Mouse (Mus musculus) liver, embryonic 14.5 days (tissue): Measurements from ENCODE around the gene Cbs. TPM values are rescaled to one million over a fixed set of nuclear protein-coding genes. Genes with fewer than 3 reads are reported as not detected.
A peak's percentile ranks its signal among the peaks of the same experiment; 100 is the strongest.

Source experiments
- ATAC-seq: fragments of 200-750 bp; cut with Nextera tagmentation; 2 replicates; pipeline ENCODE4 v1.8.0; 2017; ENCODE audit warnings: moderate number of reproducible peaks, mild to moderate bottlenecking, moderate library complexity; ENCODE audit not compliant: insufficient read depth
- DNase-seq, 3 experiments: peaks; one replicate each; pipeline ENCODE4 v3.0.0-alpha.2; 2012 to 2013; ENCODE audit warnings: low read depth in 3 of 3, low spot score in 3 of 3
- H3K27ac ChIP-seq: fragments of 300-500 bp; sonication (generic); 2 replicates; pipeline ENCODE4 v1.5.1; 2014; ENCODE audit warnings: moderate library complexity, mild to moderate bottlenecking, control low read depth, inconsistent platforms
- H3K27me3 ChIP-seq: fragments of 300-500 bp; sonication (generic); 2 replicates; pipeline ENCODE4 v1.6.1; 2014; ENCODE audit warnings: mild to moderate bottlenecking, low read length, moderate library complexity; ENCODE audit not compliant: control insufficient read depth, insufficient read depth
- H3K36me3 ChIP-seq: fragments of 300-500 bp; sonication (generic); replicated peaks from 2 replicates; pipeline ENCODE4 v1.6.1; 2014; ENCODE audit warnings: low read depth; ENCODE audit not compliant: control insufficient read depth, insufficient read depth
- H3K4me1 ChIP-seq, 2 experiments: fragments of 200-500 bp in 1 of 2; fragments of 300-500 bp in 1 of 2; sonication (generic) in 1 of 2; replicated peaks; 2 replicates each; pipeline ENCODE4 v1.6.1; 2012 to 2014; ENCODE audit warnings: antibody characterized with exemption in 1 of 2, inconsistent platforms in 1 of 2, low read length in 1 of 2; ENCODE audit not compliant: control insufficient read depth in 2 of 2, insufficient read depth in 2 of 2
- H3K4me2 ChIP-seq: fragments of 300-500 bp; sonication (generic); 2 replicates; pipeline ENCODE4 v1.6.1; 2014; ENCODE audit warnings: low read depth, mild to moderate bottlenecking, control low read depth, moderate library complexity
- H3K4me3 ChIP-seq, 2 experiments: fragments of 200-500 bp in 1 of 2; fragments of 300-500 bp in 1 of 2; sonication (generic) in 1 of 2; 2 replicates each; pipeline ENCODE4 v1.5.1; 2012 to 2014; ENCODE audit warnings: low read depth in 2 of 2, low read length in 2 of 2, mild to moderate bottlenecking in 2 of 2, control low read depth in 1 of 2, inconsistent platforms in 1 of 2, moderate library complexity in 1 of 2; ENCODE audit not compliant: insufficient read depth in 1 of 2
- H3K9ac ChIP-seq: fragments of 300-500 bp; sonication (generic); replicated peaks from 2 replicates; pipeline ENCODE4 v1.6.1; 2014; ENCODE audit warnings: mild to moderate bottlenecking, control low read depth, moderate library complexity
- H3K9me3 ChIP-seq: fragments of 300-500 bp; sonication (generic); 2 replicates; pipeline ENCODE4 v1.6.1; 2016; ENCODE audit warnings: low read length, mixed read lengths; ENCODE audit not compliant: control insufficient read depth
- CTCF ChIP-seq: IDR thresholded peaks from 2 replicates; pipeline ENCODE4 v1.5.1; 2016; ENCODE audit warnings: antibody characterized with exemption, low read depth, control low read depth
- EP300 ChIP-seq: IDR thresholded peaks from 2 replicates; pipeline ENCODE4 v1.6.1; 2016; ENCODE audit warnings: antibody characterized with exemption, low read depth
- WGBS: fragments of 180-500 bp; shearing (Covaris S2); extraction: QIAGEN DNeasy Blood & Tissue Kit; methylation state at CpG from one replicate; pipeline ENCODE4 v1.1.7; 2014; ENCODE audit not compliant: insufficient replicate concordance; 5-methylcytosine and 5-hydroxymethylcytosine counted together
- polyA plus RNA-seq, 2 experiments: library from polyadenylated mRNA; depleted of rRNA in 1 of 2; stranded (reverse) in 1 of 2; unstranded in 1 of 2; fragments of >200 nt; fragmentation: Nextera tagmentation in 1 of 2; extraction: Ambion mirVana in 1 of 2; gene quantifications; 2 replicates each; pipeline versions ENCODE4 v1.2.1 to v1.2.3; 2012 to 2014

Gene Cbs
- polyA plus RNA-seq, 2 experiments = 14.6 to 14.9 TPM

- DNase-seq = no peak
- no peaks in the 10 kb centered on the region for H3K27me3 ChIP-seq
- peak overlapping the region; percentile 27 for H3K27ac ChIP-seq
- peak overlapping the region; percentile 78 to 87 for H3K4me3 ChIP-seq
- H3K9ac ChIP-seq = peak overlapping the region; percentile 87
- H3K4me2 ChIP-seq = peak overlapping the region; percentile 96
- TF ChIP-seq CTCF (no peak), EP300 (no peak)
- peaks cover 40% of the 10 kb centered on the region for H3K36me3 ChIP-seq
- no peak for ATAC-seq
- WGBS = 39% methylated on average over 12 of the region's 12 CpGs
- no peaks in the 10 kb centered on the region for H3K9me3 ChIP-seq
- H3K4me1 ChIP-seq = peaks cover 12 to 17% of the 10 kb centered on the region in 2 experiments
Observed at GRCm38 (mm10) chr17:31657141-31657983, 20.3 kb upstream of the Cbs start.

DNA sequence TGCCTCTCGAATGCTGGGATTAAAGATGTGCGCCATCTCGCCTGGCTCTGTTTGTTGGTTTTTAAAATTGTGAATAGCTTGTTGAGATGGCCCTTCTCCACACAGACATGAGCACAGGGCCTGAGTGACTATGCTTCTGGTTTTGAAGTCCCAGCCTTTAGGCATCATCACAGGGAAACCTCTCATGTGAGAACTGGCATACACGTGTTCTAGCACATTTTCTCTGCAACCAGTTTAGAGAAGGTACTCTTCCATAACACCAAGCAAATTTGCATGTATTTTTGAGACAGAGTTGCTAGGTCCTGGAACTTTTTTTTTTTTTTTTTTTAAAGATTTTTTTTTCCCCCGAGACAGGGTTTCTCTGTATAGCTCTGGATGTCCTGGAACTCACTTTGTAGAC, 19.6 kb upstream of the Cbs start:
- Histone ChIP-seq H3K4me1 (peaks cover 12 to 17% of the 10 kb centered on the region in 2 experiments), H3K9me3 (no peaks in the 10 kb centered on the region), H3K4me3 (no peak overlapping the region; a peak in 1 of 4 replicates), H3K27me3 (no peaks in the 10 kb centered on the region), H3K36me3 (peaks cover 47% of the 10 kb centered on the region), H3K4me2 (peak overlapping the region; percentile 96), H3K9ac (no peak overlapping the region), H3K27ac (no peak overlapping the region)
- WGBS = 79% methylated on average over 5 of the region's 5 CpGs
- DNase-seq = no peak
- TF ChIP-seq EP300 = no peak
- TF ChIP-seq CTCF = no peak
- no peak for ATAC-seq

GRCm38 (mm10) chr17:31655366-31655765, 18.3 kb upstream of the Cbs start:
- Histone ChIP-seq H3K9me3 (no peaks in the 10 kb centered on the region), H3K9ac (no peak overlapping the region), H3K4me3 (no peak overlapping the region), H3K36me3 (peaks cover 60% of the 10 kb centered on the region), H3K4me2 (no peak overlapping the region), H3K27me3 (no peaks in the 10 kb centered on the region), H3K27ac (no peak overlapping the region), H3K4me1 (peaks cover 12 to 17% of the 10 kb centered on the region in 2 experiments)
- TF ChIP-seq CTCF = no peak
- DNase-seq (no peak), ATAC-seq (no peak)
- 76% methylated on average over 4 of the region's 4 CpGs for WGBS

DNA sequence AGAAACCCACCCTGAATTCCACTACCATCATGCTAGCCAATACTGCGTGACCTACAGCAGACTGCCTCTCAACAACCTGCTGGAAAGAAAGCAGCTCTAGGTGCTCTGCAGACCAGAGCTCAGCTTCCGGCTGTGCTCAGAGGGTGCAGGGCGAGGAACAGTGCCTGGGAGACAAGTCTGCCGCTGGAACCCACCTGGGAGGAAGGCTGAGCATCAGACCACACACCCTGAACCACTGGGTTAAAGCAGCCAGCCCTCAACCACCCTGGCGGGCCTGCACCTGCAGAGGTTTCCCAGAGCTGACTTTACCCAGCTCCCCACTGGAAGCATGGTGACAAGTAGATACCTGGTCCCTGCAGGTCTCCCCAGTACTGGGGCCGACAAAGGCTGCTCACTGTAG, 16.2 kb upstream of the Cbs start:
- ATAC-seq (no peak), DNase-seq (no peak)
- 86% methylated on average over 6 of the region's 6 CpGs for WGBS
- no peak overlapping the region for H3K4me3 ChIP-seq
- TF ChIP-seq EP300 (no peak), CTCF (no peak)
- H3K4me1 ChIP-seq = peaks cover 8% of the 10 kb centered on the region in 2 experiments
- H3K9ac ChIP-seq = no peak overlapping the region
- no peaks in the 10 kb centered on the region for H3K9me3 ChIP-seq
- H3K27me3 ChIP-seq = no peaks in the 10 kb centered on the region
- peaks cover 81% of the 10 kb centered on the region for H3K36me3 ChIP-seq
- no peak overlapping the region for H3K4me2 ChIP-seq
- no peak overlapping the region for H3K27ac ChIP-seq

- H3K27me3 ChIP-seq = no peaks in the 10 kb centered on the region
- DNase-seq = no peak
- H3K4me2 ChIP-seq = no peak overlapping the region
- no peak overlapping the region for H3K4me3 ChIP-seq
- no peak for TF ChIP-seq EP300
- no peak for TF ChIP-seq CTCF
- peaks cover 90% of the 10 kb centered on the region for H3K36me3 ChIP-seq
- no peaks in the 10 kb centered on the region for H3K9me3 ChIP-seq
- no peak overlapping the region for H3K9ac ChIP-seq
- 89% methylated on average over 14 of the region's 14 CpGs for WGBS
- no peak overlapping the region for H3K27ac ChIP-seq
- peaks cover 2 to 5% of the 10 kb centered on the region in 2 experiments for H3K4me1 ChIP-seq
- ATAC-seq = no peak
Observed at GRCm38 (mm10) chr17:31652152-31652551, 15.1 kb upstream of the Cbs start.
